Mouse (Mus musculus): Measurements from ENCODE around the gene Fgfr1op. TPM values are rescaled to one million over a fixed set of nuclear protein-coding genes. Genes with fewer than 3 reads are reported as not detected.

The Fgfr1op gene
- total and polyA plus RNA-seq, 3 experiments, result 43.5 to 44.5 TPM; not detected in 1

GRCm38 (mm10) chr17:8241645-8242044 is 76.3 kb downstream of the Fgfr1op start:
- Histone ChIP-seq H3K4me3 (ENCODE audit: control insufficient read depth in 1 of 2, insufficient read depth in 1 of 2, low read depth in 2 of 2, low read length in 2 of 2) (no peak overlapping the region), H3K27ac (ENCODE audit: control insufficient read depth, low read depth, low read length) (no peak overlapping the region), H3K4me1 (ENCODE audit: control insufficient read depth in 1 of 2, insufficient read depth in 2 of 2, low read length in 2 of 2) (0 out of 4 replicates have a peak, but pooled peaks cover 0 to 2% of the 10 kb centered on the region in 2 experiments), H3K9me3 (replicated peaks; ENCODE audit: insufficient read depth, low read length) (no peaks in the 10 kb centered on the region), H3K27me3 (ENCODE audit: control insufficient read depth in 1 of 2, insufficient read depth in 2 of 2, low read length in 2 of 2) (peaks cover 0 to 11% of the 10 kb centered on the region in 2 experiments; a peak in 3 of 4 replicates), H3K9ac (ENCODE audit: control insufficient read depth, low read depth, low read length, poor library complexity, severe bottlenecking) (no peak overlapping the region), H3K36me3 (ENCODE audit: control insufficient read depth in 1 of 2, insufficient read depth in 2 of 2, low read length in 2 of 2) (no peaks in the 10 kb centered on the region), H3K79me2 (ENCODE audit: control insufficient read depth, insufficient read depth, low read length, poor library complexity) (no peaks in the 10 kb centered on the region)
- DNase-seq (ENCODE audit: low read depth, low spot score), result no peak
- TF ChIP-seq USF1 (IDR thresholded peaks at IDR 0.05; ENCODE audit: low read depth, low read length) (no peak), MXI1 (IDR thresholded peaks at IDR 0.05; ENCODE audit: low read depth, low read length) (no peak), MAFK (IDR thresholded peaks at IDR 0.05; ENCODE audit: borderline replicate concordance, low read depth, low read length) (no peak), EP300 (IDR thresholded peaks at IDR 0.05; ENCODE audit: low read depth in 1 of 2, low read length in 2 of 2) (no peak), UBTF (IDR thresholded peaks at IDR 0.05; ENCODE audit: borderline replicate concordance, insufficient read depth, low read depth, low read length) (no peak), JUND (IDR thresholded peaks at IDR 0.05; ENCODE audit: low read depth, low read length) (no peak), CHD2 (IDR thresholded peaks at IDR 0.05; ENCODE audit: low read length) (no peak), ZNF384 (IDR thresholded peaks at IDR 0.05; ENCODE audit: low read depth, low read length) (no peak), GATA1 (IDR thresholded peaks at IDR 0.05; ENCODE audit: low read depth, low read length) (no peak), ELF1 (IDR thresholded peaks at IDR 0.05; ENCODE audit: low read depth, low read length) (no peak), POLR2A (IDR thresholded peaks at IDR 0.05; ENCODE audit: control insufficient read depth in 1 of 2, insufficient read depth in 1 of 2, low read depth in 1 of 2, low read length in 2 of 2, poor library complexity in 1 of 2) (no peak), POLR2AphosphoS2 (IDR thresholded peaks at IDR 0.05; ENCODE audit: low read length) (no peak), HCFC1 (IDR thresholded peaks at IDR 0.05; ENCODE audit: low read depth, low read length) (no peak), MAX (IDR thresholded peaks at IDR 0.05; ENCODE audit: low read length) (no peak)

- H3K9ac ChIP-seq (ENCODE audit: control insufficient read depth, low read depth, low read length, poor library complexity, severe bottlenecking), result no peak overlapping the region
- no peak for DNase-seq (ENCODE audit: low read depth, low spot score)
- no peak for TF ChIP-seq MYB (IDR thresholded peaks at IDR 0.05; ENCODE audit: low read depth, low read length)
- TF ChIP-seq NELFE (IDR thresholded peaks at IDR 0.05; ENCODE audit: low read depth, low read length), result no peak
- TF ChIP-seq MAX (IDR thresholded peaks at IDR 0.05; ENCODE audit: low read length), result no peak
- no peak for TF ChIP-seq ZMIZ1 (IDR thresholded peaks at IDR 0.05; ENCODE audit: low read depth, low read length)
- no peak for TF ChIP-seq BHLHE40 (IDR thresholded peaks at IDR 0.05; ENCODE audit: borderline replicate concordance, low read depth, low read length)
- TF ChIP-seq ELF1 (IDR thresholded peaks at IDR 0.05; ENCODE audit: low read depth, low read length), result no peak
- TF ChIP-seq RAD21 (IDR thresholded peaks at IDR 0.05; ENCODE audit: low read depth, low read length), result no peak
- no peak for TF ChIP-seq ETS1 (IDR thresholded peaks at IDR 0.05; ENCODE audit: low read depth, low read length)
- TF ChIP-seq CHD1 (IDR thresholded peaks at IDR 0.05; ENCODE audit: low read depth, low read length), result no peak
- no peak for TF ChIP-seq POLR2AphosphoS2 (IDR thresholded peaks at IDR 0.05; ENCODE audit: low read length)
- no peaks in the 10 kb centered on the region for H3K79me2 ChIP-seq (ENCODE audit: control insufficient read depth, insufficient read depth, low read length, poor library complexity)
- H3K36me3 ChIP-seq (ENCODE audit: control insufficient read depth in 1 of 2, insufficient read depth in 2 of 2, low read length in 2 of 2), result no peaks in the 10 kb centered on the region
- no peak overlapping the region for H3K4me3 ChIP-seq (ENCODE audit: control insufficient read depth in 1 of 2, insufficient read depth in 1 of 2, low read depth in 2 of 2, low read length in 2 of 2)
- peaks cover under 1 to 10% of the 10 kb centered on the region in 2 experiments for H3K27me3 ChIP-seq (ENCODE audit: control insufficient read depth in 1 of 2, insufficient read depth in 2 of 2, low read length in 2 of 2)
- H3K27ac ChIP-seq (ENCODE audit: control insufficient read depth, low read depth, low read length), result no peak overlapping the region
- 0 out of 4 replicates have a peak, but pooled peaks cover 0 to 2% of the 10 kb centered on the region in 2 experiments for H3K4me1 ChIP-seq (ENCODE audit: control insufficient read depth in 1 of 2, insufficient read depth in 2 of 2, low read length in 2 of 2)
- no peaks in the 10 kb centered on the region for H3K9me3 ChIP-seq (replicated peaks; ENCODE audit: insufficient read depth, low read length)
Observed at GRCm38 (mm10) chr17:8242186-8242585, 76.9 kb downstream of the Fgfr1op start.
